Mouse (Mus musculus) brown adipose tissue, adult 24 weeks (tissue): ENCODE measurements around the gene Hapln4. TPM values are rescaled to one million over a fixed set of nuclear protein-coding genes. Genes with fewer than 3 reads are reported as not detected.

Experiments used
- H3K27ac ChIP-seq: fragments of 200-500 bp; replicated peaks from 2 replicates; pipeline ENCODE4 v1.5.1; 2012; ENCODE audit warnings: low read depth, mild to moderate bottlenecking, low read length
- H3K4me1 ChIP-seq: fragments of 200-500 bp; 2 replicates; pipeline ENCODE4 v1.6.1; 2012; ENCODE audit warnings: low read length, mixed read lengths; ENCODE audit not compliant: control insufficient read depth, insufficient read depth, insufficient read length
- H3K4me3 ChIP-seq: fragments of 200-500 bp; 2 replicates; pipeline ENCODE4 v1.5.1; 2012; ENCODE audit warnings: low read depth, mild to moderate bottlenecking, low read length, moderate library complexity; ENCODE audit not compliant: insufficient read depth
- polyA plus RNA-seq: library from polyadenylated mRNA; stranded (reverse); fragments of >200 nt; gene quantifications from 2 replicates; pipeline ENCODE4 v1.2.4, GENCODE M21; 2012; ENCODE audit not compliant: missing spikeins, insufficient read depth, insufficient read length

Gene Hapln4
- polyA plus RNA-seq, 1 experiment = 4.7 TPM

GRCm38 (mm10) chr8:70086151-70086550 lies 2.9 kb downstream of the Hapln4 start:
- Histone ChIP-seq H3K27ac (no peak overlapping the region), H3K4me3 (no peak overlapping the region), H3K4me1 (no peaks in the 10 kb centered on the region)

GRCm38 (mm10) chr8:70087237-70087636 lies 4.0 kb downstream of the Hapln4 start:
- Histone ChIP-seq H3K27ac (no peak overlapping the region), H3K4me3 (no peak overlapping the region), H3K4me1 (no peaks in the 10 kb centered on the region)

GRCm38 (mm10) chr8:70087836-70088650 lies 4.8 kb downstream of the Hapln4 start:
- no peak overlapping the region for H3K27ac ChIP-seq
- H3K4me3 ChIP-seq = no peak overlapping the region
- no peaks in the 10 kb centered on the region for H3K4me1 ChIP-seq

- H3K4me3 ChIP-seq = no peak overlapping the region
- no peak overlapping the region for H3K27ac ChIP-seq
- H3K4me1 ChIP-seq = no peaks in the 10 kb centered on the region
Observed at GRCm38 (mm10) chr8:70089296-70089960, 6.2 kb downstream of the Hapln4 start.

GRCm38 (mm10) chr8:70092786-70093185 lies 9.5 kb downstream of the Hapln4 start:
- no peak overlapping the region for H3K27ac ChIP-seq
- no peaks in the 10 kb centered on the region for H3K4me1 ChIP-seq
- no peak overlapping the region for H3K4me3 ChIP-seq

- Histone ChIP-seq H3K27ac (no peak overlapping the region), H3K4me1 (no peaks in the 10 kb centered on the region), H3K4me3 (no peak overlapping the region)
Observed at GRCm38 (mm10) chr8:70099276-70099675, 16.0 kb downstream of the Hapln4 start.

- Histone ChIP-seq H3K27ac (no peak overlapping the region), H3K4me3 (no peak overlapping the region), H3K4me1 (no peaks in the 10 kb centered on the region)
Observed at GRCm38 (mm10) chr8:70100241-70100640, 17.0 kb downstream of the Hapln4 start.

- Histone ChIP-seq H3K4me3 (no peak overlapping the region), H3K27ac (no peak overlapping the region), H3K4me1 (no peaks in the 10 kb centered on the region)
Observed at GRCm38 (mm10) chr8:70104506-70104905, 21.2 kb downstream of the Hapln4 start.

- Histone ChIP-seq H3K27ac (no peak overlapping the region), H3K4me1 (no peaks in the 10 kb centered on the region), H3K4me3 (no peak overlapping the region)
Observed at GRCm38 (mm10) chr8:70104922-70105321, 21.7 kb downstream of the Hapln4 start.

GRCm38 (mm10) chr8:70110451-70110850 lies 27.2 kb downstream of the Hapln4 start:
- H3K4me3 ChIP-seq = no peak overlapping the region
- H3K4me1 ChIP-seq = no peaks in the 10 kb centered on the region; the same call in 1 of the 2 replicates
- no peak overlapping the region for H3K27ac ChIP-seq

- Histone ChIP-seq H3K27ac (no peak overlapping the region), H3K4me1 (peaks cover 2% of the 10 kb centered on the region; the same call in 1 of the 2 replicates), H3K4me3 (no peak overlapping the region)
Observed at GRCm38 (mm10) chr8:70111192-70111795, 28.0 kb downstream of the Hapln4 start.

GRCm38 (mm10) chr8:70112401-70113016 lies 29.3 kb downstream of the Hapln4 start:
- no peak overlapping the region for H3K27ac ChIP-seq
- peaks cover 4% of the 10 kb centered on the region for H3K4me1 ChIP-seq
- H3K4me3 ChIP-seq = no peak overlapping the region

- H3K27ac ChIP-seq = no peak overlapping the region
- no peak overlapping the region for H3K4me3 ChIP-seq
- H3K4me1 ChIP-seq = peaks cover 4% of the 10 kb centered on the region
Observed at GRCm38 (mm10) chr8:70114488-70114887, 31.2 kb downstream of the Hapln4 start.

- Histone ChIP-seq H3K4me3 (no peak overlapping the region), H3K4me1 (peaks cover 4% of the 10 kb centered on the region), H3K27ac (no peak overlapping the region)
Observed at GRCm38 (mm10) chr8:70114892-70115291, 31.6 kb downstream of the Hapln4 start.

- peaks cover 4% of the 10 kb centered on the region for H3K4me1 ChIP-seq
- H3K27ac ChIP-seq = no peak overlapping the region
- no peak overlapping the region for H3K4me3 ChIP-seq
Observed at GRCm38 (mm10) chr8:70117611-70118010, 34.4 kb downstream of the Hapln4 start.
